23 mouse cellular contexts compared by ENCODE assay signal in the genomic region with DNA sequence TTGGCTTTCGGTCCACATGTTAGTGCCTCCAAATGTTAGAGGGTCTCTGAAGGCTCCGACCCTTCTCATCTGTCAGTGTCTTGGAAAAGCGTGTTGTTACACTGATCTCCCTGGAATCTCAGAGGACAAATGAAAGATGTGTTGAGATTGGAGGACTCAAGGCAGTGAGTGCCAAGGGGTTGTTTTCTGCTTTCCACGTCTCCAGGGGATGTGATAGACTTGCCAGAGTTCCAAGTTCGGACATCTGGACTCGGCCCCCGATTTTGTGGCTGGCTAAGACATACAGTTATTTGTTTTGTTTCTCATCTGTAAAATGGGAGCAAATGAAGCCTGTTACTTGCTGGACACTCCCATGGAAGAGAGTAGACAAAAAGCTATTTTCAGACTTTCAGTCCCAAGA. TPM values are rescaled to one million over a fixed set of nuclear protein-coding genes. Genes with fewer than 3 reads are reported as not detected.
"Had no signal": no experiment of that assay in that cellular context is flagged by ENCODE, and none has a peak within 500 bp of the region (broad histone marks: within the 10 kb centered on the region; RNA-seq: fewer than 3 reads in every experiment).

No protein-coding gene starts in this region.

- H3K9ac ChIP-seq: heart, embryonic 12.5 days; hindbrain, embryonic 13.5 days; hindbrain, embryonic 15.5 days; intestine, embryonic 15.5 days; limb, embryonic 13.5 days; liver, embryonic 13.5 days; liver, embryonic 15.5 days; liver, postnatal 0 days had no signal

- DNase-seq: heart, postnatal 10 days; heart, postnatal 36 days; kidney, adult 18-20 months; kidney, adult 8-10 months; kidney, postnatal 10 days; kidney, postnatal 25 days; kidney, postnatal 4 days; liver; liver, embryonic 13.5 days; liver, postnatal 0 days had no signal

- H3K36me3 ChIP-seq: heart, embryonic 10.5 days; heart, embryonic 12.5 days; hindbrain, embryonic 13.5 days; hindbrain, embryonic 15.5 days; intestine, embryonic 15.5 days; limb, embryonic 13.5 days; liver, embryonic 13.5 days; liver, embryonic 15.5 days had no signal

- H3K4me2 ChIP-seq: heart, embryonic 12.5 days; hindbrain, embryonic 13.5 days; hindbrain, embryonic 15.5 days; intestine, embryonic 15.5 days; limb, embryonic 13.5 days; liver, embryonic 11.5 days; liver, embryonic 13.5 days; liver, embryonic 15.5 days had no signal

- H3K27ac ChIP-seq: heart, embryonic 10.5 days; hindbrain, embryonic 13.5 days; hindbrain, embryonic 15.5 days; intestine, embryonic 15.5 days; layer of hippocampus, adult 2 months; left cerebral cortex, adult 2 months; limb, embryonic 13.5 days; liver, embryonic 13.5 days; liver, embryonic 15.5 days had no signal

- H3K4me3 ChIP-seq: heart, embryonic 10.5 days; heart, embryonic 12.5 days; hindbrain, embryonic 13.5 days; hindbrain, embryonic 15.5 days; intestine, embryonic 15.5 days; layer of hippocampus, adult 2 months; left cerebral cortex, adult 2 months; limb, embryonic 13.5 days; liver, embryonic 13.5 days; liver, embryonic 15.5 days had no signal

- H3K4me1 ChIP-seq: liver, embryonic 13.5 days; liver, embryonic 15.5 days had no signal

- ATAC-seq: inflammation-experienced regulatory T-cells, adult 6 months; intestine, embryonic 15.5 days; intestine, postnatal 0 days; liver, postnatal 0 days had no signal

- H3K9me3 ChIP-seq: heart, embryonic 10.5 days; heart, embryonic 12.5 days; hindbrain, embryonic 13.5 days; hindbrain, embryonic 15.5 days; intestine, embryonic 15.5 days; limb, embryonic 13.5 days; liver, embryonic 13.5 days; liver, embryonic 15.5 days had no signal

RNA-seq across cellular contexts. Expression of a gene that starts 2.0 kb away (rescaled TPM):
- total RNA-seq: hematopoietic stem cell, adult 5-6 weeks had no signal
